ENCODE assay signal across 19 mouse cellular contexts in genomic region chr16:93217600-93218226, GRCm38 (mm10).
DNase-seq lines count a peak whose midpoint lies in the region; ATAC-seq lines count a peak whose summit lies in the region.
"Had no signal": no experiment of that assay in that cellular context is flagged by ENCODE, and none has a peak within 500 bp of the region (broad histone marks: within the 10 kb centered on the region; RNA-seq: fewer than 3 reads in every experiment).

No protein-coding gene starts in this region.

- H3K27ac ChIP-seq in midbrain, embryonic 11.5 days (ENCODE audit: low read depth, low read length): no peak overlapping the region
- no peak overlapping the region for H3K27ac ChIP-seq in midbrain, embryonic 10.5 days (replicated peaks)
- H3K27ac ChIP-seq: embryonic facial prominence, embryonic 15.5 days; forebrain, embryonic 10.5 days; hindbrain, embryonic 10.5 days; hindbrain, embryonic 14.5 days had no signal

- peak; percentile 89 for DNase-seq in midbrain, embryonic 11.5 days (ENCODE audit: low spot score, missing footprints)
- no peak for DNase-seq in midbrain, embryonic 10.5 days (ENCODE audit: low spot score)
- DNase-seq in MEL-GATA-1-ER (ENCODE audit: extremely low read depth, low read depth): peak; percentile 27
- DNase-seq in retina, adult 2 months (ENCODE audit: low read depth, low spot score): peak; percentile 28
- DNase-seq in cerebellum, postnatal 36 days: no peak
- DNase-seq in gastrocnemius, postnatal 25 days: no peak
- DNase-seq: adrenal gland, adult 8-10 months; adrenal gland, postnatal 36 days; cerebellum, adult 11 months; cerebellum, adult 8-10 months; gastrocnemius, postnatal 10 days had no signal

- H3K9me3 ChIP-seq in midbrain, embryonic 11.5 days (ENCODE audit: control insufficient read depth, low read length): no peaks in the 10 kb centered on the region
- no peaks in the 10 kb centered on the region for H3K9me3 ChIP-seq in midbrain, embryonic 10.5 days (replicated peaks)
- H3K9me3 ChIP-seq: embryonic facial prominence, embryonic 15.5 days; forebrain, embryonic 10.5 days; heart, embryonic 12.5 days; hindbrain, embryonic 10.5 days had no signal

- no peak overlapping the region for H3K4me3 ChIP-seq in midbrain, embryonic 11.5 days (ENCODE audit: low read depth, low read length)
- no peak overlapping the region for H3K4me3 ChIP-seq in midbrain, embryonic 10.5 days
- H3K4me3 ChIP-seq: embryonic facial prominence, embryonic 15.5 days; erythroblast, embryonic 14.5 days; forebrain, embryonic 10.5 days; heart, embryonic 12.5 days; hindbrain, embryonic 10.5 days had no signal

- H3K9ac ChIP-seq in midbrain, embryonic 11.5 days (ENCODE audit: low read length): no peak overlapping the region
- H3K9ac ChIP-seq: embryonic facial prominence, embryonic 15.5 days; heart, embryonic 12.5 days; hindbrain, embryonic 14.5 days had no signal

- no peak overlapping the region for H3K4me2 ChIP-seq in midbrain, embryonic 11.5 days
- H3K4me2 ChIP-seq: embryonic facial prominence, embryonic 15.5 days; heart, embryonic 12.5 days; hindbrain, embryonic 14.5 days had no signal

- WGBS in midbrain, embryonic 11.5 days: 32% methylated on average over 12 of the region's 12 CpGs
- WGBS in midbrain, embryonic 10.5 days: 39% methylated on average over 12 of the region's 12 CpGs

- no peaks in the 10 kb centered on the region for H3K4me1 ChIP-seq in midbrain, embryonic 11.5 days (ENCODE audit: control insufficient read depth, insufficient read depth, low read length)
- peaks cover 12% of the 10 kb centered on the region for H3K4me1 ChIP-seq in midbrain, embryonic 10.5 days
- H3K4me1 ChIP-seq: embryonic facial prominence, embryonic 15.5 days; heart, embryonic 12.5 days; hindbrain, embryonic 10.5 days had no signal

- H3K27me3 ChIP-seq in midbrain, embryonic 11.5 days (ENCODE audit: control insufficient read depth, insufficient read depth, low read length): no peaks in the 10 kb centered on the region
- H3K27me3 ChIP-seq in midbrain, embryonic 10.5 days (ENCODE audit: low read depth, poor library complexity, severe bottlenecking): no peaks in the 10 kb centered on the region
- H3K27me3 ChIP-seq: CH12.LX; embryonic facial prominence, embryonic 15.5 days had no signal

- H3K36me3 ChIP-seq in midbrain, embryonic 11.5 days (ENCODE audit: control insufficient read depth, insufficient read depth, low read length): no peaks in the 10 kb centered on the region
- H3K36me3 ChIP-seq in midbrain, embryonic 10.5 days: no peaks in the 10 kb centered on the region
- H3K36me3 ChIP-seq: embryonic facial prominence, embryonic 15.5 days; forebrain, embryonic 10.5 days; heart, embryonic 12.5 days; hindbrain, embryonic 10.5 days had no signal

- no peak for ATAC-seq in midbrain, embryonic 11.5 days (ENCODE audit: low FRiP score)
- ATAC-seq: forebrain, embryonic 16.5 days had no signal

Comparison
In these comparisons a context has a peak if more than half of its experiments do, and no peak if none do; other contexts are left out.
1. DNase-seq: peak in midbrain, embryonic 11.5 days (single experiment), MEL-GATA-1-ER (single experiment) and retina, adult 2 months (single experiment); none in midbrain, embryonic 10.5 days (single experiment), cerebellum, postnatal 36 days (0 of 2) and gastrocnemius, postnatal 25 days (single experiment).